In genomic region chr15:98985982-98986715, GRCm38 (mm10) we compare ENCODE assay signal across 8 mouse cellular contexts. TPM values are rescaled to one million over a fixed set of nuclear protein-coding genes. Genes with fewer than 3 reads are reported as not detected.
A peak's percentile ranks its signal among the peaks of the same experiment; 100 is the strongest.
DNase-seq lines count a peak whose midpoint lies in the region; ATAC-seq and TF ChIP-seq lines count a peak whose summit lies in the region.

No protein-coding gene starts in this region.

- intact Hi-C loops in heart, postnatal 14 days (cut with DNase I) = loop anchor here (2.0 kb wide), 1 partner anchor 31 kb away; no protein-coding TSS in a partner anchor

- peak overlapping the region; percentile 97 for H3K27ac ChIP-seq in heart, embryonic 11.5 days (ENCODE audit: low read depth, low read length)
- peak overlapping the region; percentile 94 for H3K27ac ChIP-seq in ES-E14 (ENCODE audit: insufficient read depth, low read depth, low read length, poor library complexity, severe bottlenecking)
- H3K27ac ChIP-seq in forebrain, postnatal 0 days (ENCODE audit: low read depth, low read length) = peak overlapping the region; percentile 92
- peak overlapping the region; percentile 93 for H3K27ac ChIP-seq in liver, postnatal 0 days (ENCODE audit: low read depth)

- H3K4me3 ChIP-seq in heart, embryonic 11.5 days (ENCODE audit: low read depth, low read length) = peak overlapping the region; percentile 53
- H3K4me3 ChIP-seq in ES-E14 (ENCODE audit: insufficient read depth in 1 of 2, low read depth in 1 of 2, low read length in 2 of 2, poor library complexity in 1 of 2, severe bottlenecking in 1 of 2) = peak overlapping the region; percentile 59 to 64; a peak in 3 of 4 replicates
- peak overlapping the region; percentile 34 for H3K4me3 ChIP-seq in forebrain, postnatal 0 days (ENCODE audit: low read depth, low read length)
- H3K4me3 ChIP-seq in liver, postnatal 0 days (ENCODE audit: low read depth, low read length) = peak overlapping the region; percentile 57

- no peak for ATAC-seq in heart, embryonic 11.5 days (replicated peaks; ENCODE audit: insufficient number of reproducible peaks, low FRiP score, low TSS enrichment)
- peak; percentile 3 for ATAC-seq in forebrain, postnatal 0 days
- ATAC-seq in liver, postnatal 0 days = no peak

- no peaks in the 10 kb centered on the region for H3K9me3 ChIP-seq in heart, embryonic 11.5 days (replicated peaks; ENCODE audit: control insufficient read depth, low read length)
- no peaks in the 10 kb centered on the region for H3K9me3 ChIP-seq in ES-E14 (ENCODE audit: control insufficient read depth, insufficient read depth, low read depth, low read length)
- H3K9me3 ChIP-seq in forebrain, postnatal 0 days (ENCODE audit: low read length) = no peaks in the 10 kb centered on the region
- no peaks in the 10 kb centered on the region for H3K9me3 ChIP-seq in liver, postnatal 0 days (ENCODE audit: low read length)

- in situ Hi-C loops in ES-E14 (cut with MboI; ENCODE audit: low sequenced_read_pairs in 2 of 2, unreplicated experiment in 2 of 2) = no loop called here

- H3K36me3 ChIP-seq in heart, embryonic 11.5 days (ENCODE audit: control insufficient read depth, insufficient read depth, low read length) = no peaks in the 10 kb centered on the region
- no peaks in the 10 kb centered on the region for H3K36me3 ChIP-seq in ES-E14 (ENCODE audit: control insufficient read depth, insufficient read depth, low read length, poor library complexity, severe bottlenecking)
- no peaks in the 10 kb centered on the region for H3K36me3 ChIP-seq in forebrain, postnatal 0 days (ENCODE audit: insufficient read depth)
- H3K36me3 ChIP-seq in liver, postnatal 0 days (replicated peaks; ENCODE audit: insufficient read depth, low read length) = no peaks in the 10 kb centered on the region

- H3K4me2 ChIP-seq in heart, embryonic 11.5 days = peak overlapping the region; percentile 76
- H3K4me2 ChIP-seq in forebrain, postnatal 0 days (ENCODE audit: low read depth) = peak overlapping the region; percentile 71
- peak overlapping the region; percentile 72 for H3K4me2 ChIP-seq in liver, postnatal 0 days (ENCODE audit: low read depth, low read length)

- H3K4me1 ChIP-seq in heart, embryonic 11.5 days (ENCODE audit: control insufficient read depth, insufficient read depth, low read length) = peaks cover 59% of the 10 kb centered on the region
- peaks cover 21 to 37% of the 10 kb centered on the region in 2 experiments for H3K4me1 ChIP-seq in ES-E14 (ENCODE audit: control insufficient read depth in 2 of 2, insufficient read depth in 2 of 2, low read length in 2 of 2, poor library complexity in 1 of 2)
- peaks cover 36% of the 10 kb centered on the region for H3K4me1 ChIP-seq in forebrain, postnatal 0 days (ENCODE audit: insufficient read depth)
- H3K4me1 ChIP-seq in liver, postnatal 0 days (ENCODE audit: insufficient read depth) = peaks cover 5% of the 10 kb centered on the region; the same call in 1 of the 2 replicates

- WGBS in heart, embryonic 11.5 days (ENCODE audit: insufficient replicate concordance) = 29% methylated on average over 12 of the region's 12 CpGs
- 7% methylated on average over 12 of the region's 12 CpGs for WGBS in forebrain, postnatal 0 days
- 49% methylated on average over 12 of the region's 12 CpGs for WGBS in liver, postnatal 0 days (ENCODE audit: insufficient replicate concordance)

- peak overlapping the region; percentile 87 for H3K9ac ChIP-seq in heart, embryonic 11.5 days (ENCODE audit: low read depth, low read length)
- peak overlapping the region; percentile 79 for H3K9ac ChIP-seq in ES-E14 (ENCODE audit: insufficient read depth, low read depth, low read length, poor library complexity, severe bottlenecking)
- H3K9ac ChIP-seq in forebrain, postnatal 0 days = peak overlapping the region; percentile 73
- H3K9ac ChIP-seq in liver, postnatal 0 days (replicated peaks) = peak overlapping the region; percentile 80

- DNase-seq in heart, postnatal 14 days = no peak
- DNase-seq in ES-E14 (ENCODE audit: low read depth, low spot score) = no peak
- peak; percentile 73 for DNase-seq in forebrain, postnatal 0 days
- no peak for DNase-seq in liver, postnatal 0 days
- DNase-seq in T-cell, adult 2 months (ENCODE audit: low spot score) = no peak
- DNase-seq in thymus, postnatal 25 days = no peak
- no peak for DNase-seq in cerebellum, postnatal 36 days

- TF ChIP-seq EP300 in liver, postnatal 0 days (IDR thresholded peaks at IDR 0.05; ENCODE audit: low read depth) = no peak

- TF ChIP-seq CTCF in forebrain, postnatal 0 days (IDR thresholded peaks at IDR 0.05; ENCODE audit: low read depth) = no peak
- TF ChIP-seq CTCF in liver, postnatal 0 days (IDR thresholded peaks at IDR 0.05; ENCODE audit: low read depth) = no peak

- H3K27me3 ChIP-seq in heart, embryonic 11.5 days (ENCODE audit: control insufficient read depth, insufficient read depth, low read length) = no peaks in the 10 kb centered on the region
- H3K27me3 ChIP-seq in forebrain, postnatal 0 days (ENCODE audit: insufficient read depth, low read length) = no peaks in the 10 kb centered on the region
- no peaks in the 10 kb centered on the region for H3K27me3 ChIP-seq in liver, postnatal 0 days (ENCODE audit: insufficient read depth, low read length)

TF ChIP-seq in ES-E14, 5 proteins besides CTCF, POLR2A, EP300 and RAD21:
- TF ChIP-seq HCFC1 (IDR thresholded peaks at IDR 0.05; ENCODE audit: borderline replicate concordance, insufficient read depth, low read length) (no peak), MAFK (IDR thresholded peaks at IDR 0.05; ENCODE audit: insufficient read depth, low read depth, low read length) (no peak), ZNF384 (IDR thresholded peaks at IDR 0.05; ENCODE audit: low read depth, low read length) (peak; percentile 86)
TF ChIP-seq in ES-E14: peak in this region for 1.

RNA-seq across cellular contexts. Expression of gene Tuba1a, which starts 32.6 kb away (rescaled TPM):
- 1,237 and 1,376 TPM in 2 replicates for polyA plus RNA-seq in heart, embryonic 11.5 days (2014; fragmentation: Nextera tagmentation; extraction: Ambion mirVana)
- 100 to 1,000 TPM; 116 to 154 TPM for total RNA-seq in heart, postnatal 14 days (2021)
- 595 and 862 TPM in 2 replicates for total RNA-seq in ES-E14 (2012; rRNA removed)
- 18,820 and 21,160 TPM in 2 replicates for total RNA-seq in forebrain, postnatal 0 days (2014; rRNA removed)
- polyA plus RNA-seq in forebrain, postnatal 0 days (2015; fragmentation: Nextera tagmentation; extraction: Ambion mirVana) = 18,258 and 23,279 TPM in 2 replicates
- 28.1 and 28.7 TPM in 2 replicates for polyA plus RNA-seq in liver, postnatal 0 days (2015; fragmentation: Nextera tagmentation; extraction: Ambion mirVana)

RNA-seq across cellular contexts. Expression of gene Gm49450, which starts 32.8 kb away (rescaled TPM):
- not detected in 2 replicates for polyA plus RNA-seq in heart, embryonic 11.5 days (2014; fragmentation: Nextera tagmentation; extraction: Ambion mirVana)
- total RNA-seq in heart, postnatal 14 days (2021) = not detected
- total RNA-seq in ES-E14 (2012; rRNA removed) = not detected in 2 replicates
- 1,610 and 2,499 TPM in 2 replicates for total RNA-seq in forebrain, postnatal 0 days (2014; rRNA removed)
- polyA plus RNA-seq in forebrain, postnatal 0 days (2015; fragmentation: Nextera tagmentation; extraction: Ambion mirVana) = not detected in 2 replicates
- polyA plus RNA-seq in liver, postnatal 0 days (2015; fragmentation: Nextera tagmentation; extraction: Ambion mirVana) = not detected in 2 replicates

RNA-seq across cellular contexts. Expression of gene Tuba1c, which starts 43.5 kb away (rescaled TPM):
- polyA plus RNA-seq in heart, embryonic 11.5 days (2014; fragmentation: Nextera tagmentation; extraction: Ambion mirVana) = 167 and 169 TPM in 2 replicates
- 10 to 100 TPM; 42.2 to 57.4 TPM for total RNA-seq in heart, postnatal 14 days (2021)
- 335 and 424 TPM in 2 replicates for total RNA-seq in ES-E14 (2012; rRNA removed)
- total RNA-seq in forebrain, postnatal 0 days (2014; rRNA removed) = 22.1 and 24.9 TPM in 2 replicates
- polyA plus RNA-seq in forebrain, postnatal 0 days (2015; fragmentation: Nextera tagmentation; extraction: Ambion mirVana) = 16.4 and 18.8 TPM in 2 replicates
- 149 and 152 TPM in 2 replicates for polyA plus RNA-seq in liver, postnatal 0 days (2015; fragmentation: Nextera tagmentation; extraction: Ambion mirVana)

RNA-seq across cellular contexts. Expression of gene Tuba1b, which starts 51.8 kb away (rescaled TPM):
- polyA plus RNA-seq in heart, embryonic 11.5 days (2014; fragmentation: Nextera tagmentation; extraction: Ambion mirVana) = 1,819 and 1,826 TPM in 2 replicates
- 100 to 1,000 TPM; 164 to 218 TPM for total RNA-seq in heart, postnatal 14 days (2021)
- total RNA-seq in ES-E14 (2012; rRNA removed) = 1,092 and 1,539 TPM in 2 replicates
- total RNA-seq in forebrain, postnatal 0 days (2014; rRNA removed) = 1,927 and 1,958 TPM in 2 replicates
- polyA plus RNA-seq in forebrain, postnatal 0 days (2015; fragmentation: Nextera tagmentation; extraction: Ambion mirVana) = 1,265 and 1,341 TPM in 2 replicates
- 389 and 423 TPM in 2 replicates for polyA plus RNA-seq in liver, postnatal 0 days (2015; fragmentation: Nextera tagmentation; extraction: Ambion mirVana)

Comparison
In these comparisons a context has a peak if more than half of its experiments do, and no peak if none do; other contexts are left out.
1. RNA of gene Tuba1a, which starts 32.6 kb away (total RNA-seq): 18,820 to 21,160 TPM in forebrain, postnatal 0 days; 595 to 862 TPM in ES-E14 and 116 to 154 TPM in heart, postnatal 14 days; every median in the first group is over 10 times any median in the second.
2. RNA of gene Gm49450, which starts 32.8 kb away (total RNA-seq): 1,610 to 2,499 TPM in forebrain, postnatal 0 days; not detected in heart, postnatal 14 days and not detected in ES-E14; every median in the first group is over 1,000 times any median in the second.
3. Peak in every context shown above with its lines, with median percentiles within 50 percentile points of each other: H3K27ac ChIP-seq, H3K4me2 ChIP-seq, H3K4me3 ChIP-seq and H3K9ac ChIP-seq.